Mouse (Mus musculus) hindbrain, embryonic 11.5 days (tissue): ENCODE measurements around the gene Acly. TPM values are rescaled to one million over a fixed set of nuclear protein-coding genes. Genes with fewer than 3 reads are reported as not detected.

Experiments used
- ATAC-seq: fragments of 200-750 bp; cut with Nextera tagmentation; 2 replicates; pipeline ENCODE4 v1.8.0; 2017; ENCODE audit warnings: mild to moderate bottlenecking, moderate TSS enrichment, moderate library complexity; ENCODE audit not compliant: low FRiP score
- DNase-seq: peaks from one replicate; pipeline ENCODE4 v3.0.0-alpha.2; 2015; ENCODE audit warnings: low spot score
- H3K27ac ChIP-seq: fragments of 300-500 bp; sonication (generic); 2 replicates; pipeline ENCODE4 v1.5.1; 2014; ENCODE audit warnings: mild to moderate bottlenecking, low read depth, low read length
- H3K27me3 ChIP-seq: fragments of 300-500 bp; sonication (generic); 2 replicates; pipeline ENCODE4 v1.6.1; 2014; ENCODE audit warnings: mild to moderate bottlenecking, low read length, moderate library complexity, mixed read lengths; ENCODE audit not compliant: control insufficient read depth, insufficient read depth
- H3K36me3 ChIP-seq: fragments of 300-500 bp; sonication (generic); 2 replicates; pipeline ENCODE4 v1.6.1; 2014; ENCODE audit warnings: mild to moderate bottlenecking, low read length, moderate library complexity, mixed read lengths; ENCODE audit not compliant: control insufficient read depth, insufficient read depth
- H3K4me1 ChIP-seq: fragments of 300-500 bp; sonication (generic); replicated peaks from 2 replicates; pipeline ENCODE4 v1.6.1; 2014; ENCODE audit warnings: low read length, mixed read lengths; ENCODE audit not compliant: control insufficient read depth, insufficient read depth
- H3K4me2 ChIP-seq: fragments of 300-500 bp; sonication (generic); replicated peaks from 2 replicates; pipeline ENCODE4 v1.6.1; 2014; ENCODE audit warnings: mild to moderate bottlenecking, low read depth, low read length
- H3K4me3 ChIP-seq: fragments of 300-500 bp; sonication (generic); 2 replicates; pipeline ENCODE4 v1.5.1; 2014; ENCODE audit warnings: low read depth, low read length
- H3K9ac ChIP-seq: fragments of 300-500 bp; sonication (generic); 2 replicates; pipeline ENCODE4 v1.6.1; 2014; ENCODE audit warnings: low read depth, low read length
- H3K9me3 ChIP-seq: fragments of 300-500 bp; sonication (generic); 2 replicates; pipeline ENCODE4 v1.6.1; 2016; ENCODE audit warnings: low read length; ENCODE audit not compliant: control insufficient read depth
- WGBS: fragments of 180-500 bp; shearing (Covaris S2); extraction: QIAGEN DNeasy Blood & Tissue Kit; methylation state at CpG from one replicate; pipeline ENCODE4 v1.1.7; 2014; 5-methylcytosine and 5-hydroxymethylcytosine counted together
- polyA plus RNA-seq: library from polyadenylated mRNA; unstranded; fragments of >200 nt; fragmentation: Nextera tagmentation; extraction: Ambion mirVana; gene quantifications from 2 replicates; pipeline ENCODE4 v1.2.1, GENCODE M21; 2014

Gene Acly
- polyA plus RNA-seq, 1 experiment from 2014 or later: 259 TPM

DNA sequence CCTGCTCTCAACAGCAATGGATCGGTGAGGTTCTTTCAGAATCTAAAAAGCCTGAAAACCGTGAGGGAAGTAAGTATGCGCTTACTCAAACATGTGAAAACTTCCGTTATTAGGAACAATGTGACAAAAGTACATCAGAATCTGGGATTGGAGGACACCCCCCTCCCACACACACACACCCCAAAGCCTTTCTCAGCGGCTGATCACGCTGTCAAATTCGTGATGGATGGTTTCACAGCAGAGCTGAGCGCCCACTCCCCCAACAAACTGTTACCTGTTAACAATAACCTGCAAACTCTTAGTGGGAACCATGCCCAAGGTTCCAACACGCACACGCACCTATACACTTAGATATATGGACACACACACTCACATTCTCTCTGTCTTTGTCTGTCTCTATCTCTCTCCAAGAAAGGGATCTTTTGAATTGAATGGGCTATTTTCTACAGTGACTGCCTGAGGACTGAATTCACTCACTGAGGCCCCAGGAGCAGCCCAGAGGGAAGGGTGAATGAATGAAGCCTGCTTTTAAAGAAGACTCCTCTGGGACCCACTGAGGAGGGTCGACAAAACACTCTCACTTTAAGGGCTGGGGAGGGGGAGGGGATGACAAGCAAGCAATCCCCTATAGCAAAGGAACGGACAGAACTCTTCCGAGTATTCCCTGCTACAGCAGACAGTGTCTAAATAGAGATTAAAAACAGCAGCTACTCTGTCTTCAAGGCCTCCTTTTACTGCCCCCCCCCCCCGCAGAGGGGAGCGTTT lies 1.6 kb downstream of the Acly start:
- H3K9me3 ChIP-seq: no peaks in the 10 kb centered on the region
- peak overlapping the region; percentile 92 for H3K4me3 ChIP-seq
- no peak for ATAC-seq
- peak overlapping the region; percentile 90; the same call in 1 of the 2 replicates for H3K27ac ChIP-seq
- peaks cover 10% of the 10 kb centered on the region for H3K4me1 ChIP-seq
- H3K36me3 ChIP-seq: peaks cover 11% of the 10 kb centered on the region
- peak overlapping the region; percentile 92 for H3K4me2 ChIP-seq
- WGBS: 5% methylated on average over 15 of the region's 15 CpGs
- DNase-seq: peak; percentile 52
- no peaks in the 10 kb centered on the region for H3K27me3 ChIP-seq
- H3K9ac ChIP-seq: peak overlapping the region; percentile 94

DNA sequence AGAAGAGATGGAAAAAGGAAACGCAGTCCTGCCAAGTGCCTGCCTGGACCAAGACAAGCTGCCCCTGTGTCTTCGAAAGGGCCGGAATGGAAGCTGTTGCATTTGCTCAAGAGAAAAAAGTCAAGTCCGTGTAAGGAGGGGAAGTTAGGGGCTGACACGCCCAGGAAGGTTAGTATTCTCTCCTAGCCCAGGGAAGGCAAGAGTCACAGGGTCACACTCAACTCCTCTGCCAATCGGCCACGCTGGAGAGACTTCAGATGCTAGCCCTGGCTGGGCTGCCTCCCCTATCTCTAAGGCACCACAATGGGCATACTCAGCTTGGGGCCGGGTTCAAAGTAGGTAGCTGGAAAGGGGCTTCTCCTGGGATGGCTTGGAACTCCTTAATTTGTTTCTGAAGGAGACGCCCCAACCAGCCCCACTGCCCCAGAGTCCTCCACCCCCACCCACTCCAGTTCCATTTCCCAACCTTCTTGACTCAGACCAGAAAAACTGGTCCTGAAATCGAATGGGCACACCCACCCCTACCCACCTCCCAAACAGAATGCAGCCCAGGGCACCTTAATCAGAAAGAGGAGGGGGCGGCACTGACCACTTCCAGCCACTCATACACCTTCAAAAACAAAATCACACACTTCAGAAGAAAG lies 2.7 kb downstream of the Acly start:
- H3K27me3 ChIP-seq: no peaks in the 10 kb centered on the region
- WGBS: 50% methylated on average over 11 of the region's 11 CpGs
- ATAC-seq (no peak), DNase-seq (no peak)
- H3K9me3 ChIP-seq: no peaks in the 10 kb centered on the region
- peaks cover 16% of the 10 kb centered on the region for H3K36me3 ChIP-seq
- no peak overlapping the region for H3K27ac ChIP-seq
- H3K9ac ChIP-seq: peak overlapping the region; percentile 94
- peak overlapping the region; percentile 92 for H3K4me2 ChIP-seq
- H3K4me3 ChIP-seq: peak overlapping the region; percentile 92
- H3K4me1 ChIP-seq: peaks cover 10% of the 10 kb centered on the region

DNA sequence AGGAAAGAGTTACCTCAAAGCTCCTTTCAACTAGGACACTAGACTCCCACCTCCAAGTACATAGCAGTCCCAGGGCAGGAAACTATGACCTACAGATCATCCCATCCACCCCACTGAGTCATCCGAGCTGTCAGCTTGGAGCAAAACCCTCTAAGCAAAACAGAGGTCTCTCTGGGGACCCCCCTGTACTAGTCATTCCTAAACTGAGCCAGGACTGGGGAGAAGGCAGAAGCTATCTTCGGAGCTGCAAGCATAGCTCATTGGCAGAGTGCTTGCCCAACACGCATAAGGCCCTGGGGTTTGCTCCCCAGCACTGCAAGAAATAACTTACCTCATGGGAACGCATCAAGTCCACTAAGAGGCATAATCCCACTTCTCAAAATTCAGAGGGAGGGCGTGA lies 3.4 kb downstream of the Acly start:
- ATAC-seq (no peak), DNase-seq (no peak)
- Histone ChIP-seq H3K9me3 (no peaks in the 10 kb centered on the region), H3K4me1 (peaks cover 10% of the 10 kb centered on the region), H3K4me2 (0 out of 2 replicates have a peak overlapping the region, but pooled peaks have one; percentile 92), H3K27ac (no peak overlapping the region), H3K36me3 (peaks cover 20% of the 10 kb centered on the region), H3K4me3 (no peak overlapping the region), H3K27me3 (no peaks in the 10 kb centered on the region), H3K9ac (no peak overlapping the region)
- 87% methylated on average over 5 of the region's 5 CpGs for WGBS

DNA sequence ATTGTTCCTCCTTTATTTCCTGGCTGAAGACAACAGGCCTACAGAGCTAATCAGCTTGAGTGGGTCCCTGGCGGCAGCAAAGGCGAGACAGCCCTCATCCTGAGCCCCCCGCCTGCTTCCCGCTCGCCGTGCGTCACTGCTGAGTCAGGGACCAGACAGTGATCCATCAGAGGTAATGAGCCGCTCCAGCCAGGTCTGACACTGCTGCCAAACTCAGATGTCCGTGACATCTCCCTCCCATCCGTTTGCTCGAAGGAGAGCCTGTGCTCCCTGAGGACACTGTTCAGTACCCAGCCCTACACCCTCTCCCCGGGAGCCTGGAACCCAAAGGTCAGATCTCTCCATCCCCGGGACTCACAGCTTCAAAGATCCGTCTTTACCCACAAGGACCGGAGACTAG lies 7.0 kb downstream of the Acly start:
- Histone ChIP-seq H3K4me3 (no peak overlapping the region), H3K9me3 (no peaks in the 10 kb centered on the region), H3K4me2 (no peak overlapping the region), H3K36me3 (peaks cover 21% of the 10 kb centered on the region), H3K27me3 (no peaks in the 10 kb centered on the region), H3K27ac (peak overlapping the region; percentile 54; the same call in 1 of the 2 replicates), H3K4me1 (peaks cover 8% of the 10 kb centered on the region), H3K9ac (no peak overlapping the region)
- WGBS: 68% methylated on average over 15 of the region's 15 CpGs
- ATAC-seq: no peak
- no peak for DNase-seq

DNA sequence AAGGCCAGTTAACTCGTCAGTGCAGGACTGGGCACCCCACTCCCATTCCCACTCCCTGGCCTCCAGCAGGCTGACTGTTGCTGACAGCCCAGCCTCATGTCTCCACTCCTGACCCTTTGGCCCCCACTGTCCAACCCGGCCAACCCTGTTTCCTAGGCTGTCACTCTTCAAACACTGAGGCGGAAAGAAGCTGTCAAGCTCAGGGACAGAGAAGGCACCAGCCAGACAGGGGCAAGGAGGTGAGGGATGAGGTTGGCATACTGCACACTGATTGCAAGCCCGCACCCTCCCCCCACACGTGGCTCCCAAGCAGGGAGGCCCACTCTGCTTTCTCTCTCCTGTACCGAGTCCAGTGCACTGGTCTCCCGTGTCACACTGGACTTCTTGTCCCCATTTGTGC lies 8.6 kb downstream of the Acly start:
- H3K36me3 ChIP-seq: peaks cover 27% of the 10 kb centered on the region
- H3K9me3 ChIP-seq: no peaks in the 10 kb centered on the region
- 80% methylated on average over 7 of the region's 7 CpGs for WGBS
- no peak overlapping the region for H3K9ac ChIP-seq
- H3K4me3 ChIP-seq: no peak overlapping the region
- H3K4me1 ChIP-seq: no peaks in the 10 kb centered on the region
- H3K4me2 ChIP-seq: no peak overlapping the region
- no peak overlapping the region for H3K27ac ChIP-seq
- no peaks in the 10 kb centered on the region for H3K27me3 ChIP-seq
- DNase-seq: no peak
- ATAC-seq: no peak

DNA sequence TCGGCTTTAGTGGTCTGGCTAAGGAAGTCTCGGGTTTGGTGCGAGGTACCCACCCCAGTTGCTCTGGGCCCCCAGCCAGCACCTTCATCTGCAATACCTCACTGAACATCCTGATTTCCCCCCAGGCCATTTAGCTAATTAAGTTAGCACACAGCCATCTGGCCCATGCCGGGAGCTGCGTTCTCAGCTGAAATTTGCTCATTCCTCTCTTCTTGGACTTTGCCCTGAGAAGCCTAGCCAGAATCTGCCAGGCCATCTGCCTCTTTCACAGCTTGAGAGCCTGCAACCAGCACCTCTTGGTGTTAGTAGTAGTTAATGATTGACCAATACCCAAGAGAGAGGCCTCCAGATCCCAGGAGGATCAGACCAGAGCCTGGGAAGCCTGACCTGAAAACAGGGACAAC lies 9.6 kb downstream of the Acly start:
- no peak overlapping the region for H3K27ac ChIP-seq
- no peaks in the 10 kb centered on the region for H3K27me3 ChIP-seq
- no peaks in the 10 kb centered on the region for H3K4me1 ChIP-seq
- peaks cover 30% of the 10 kb centered on the region for H3K36me3 ChIP-seq
- 72% methylated on average over 5 of the region's 5 CpGs for WGBS
- H3K9ac ChIP-seq: no peak overlapping the region
- H3K4me2 ChIP-seq: no peak overlapping the region
- no peak overlapping the region for H3K4me3 ChIP-seq
- DNase-seq (no peak), ATAC-seq (no peak)
- no peaks in the 10 kb centered on the region for H3K9me3 ChIP-seq

DNA sequence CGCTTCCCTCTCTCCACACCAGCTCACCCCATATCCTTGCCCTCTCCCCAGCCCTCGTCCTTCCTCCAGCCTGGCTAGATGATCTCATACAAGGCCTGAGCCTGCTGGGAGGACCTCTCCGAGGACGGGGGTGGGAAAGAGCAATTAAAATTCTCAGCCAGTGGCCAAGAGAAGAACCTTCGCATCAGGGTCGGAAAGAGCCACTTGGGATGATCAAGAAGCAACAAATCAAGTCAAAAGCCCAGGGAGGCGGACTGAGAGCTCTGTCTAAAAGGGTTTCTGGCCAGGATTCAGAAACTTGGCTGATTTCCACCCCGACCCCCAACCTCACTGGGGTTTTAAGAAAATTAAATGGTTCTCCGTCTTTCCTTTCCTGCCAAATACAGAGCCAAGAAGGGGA lies 11.5 kb downstream of the Acly start:
- DNase-seq: no peak
- Histone ChIP-seq H3K4me2 (no peak overlapping the region), H3K27ac (no peak overlapping the region), H3K9me3 (no peaks in the 10 kb centered on the region), H3K9ac (no peak overlapping the region), H3K36me3 (peaks cover 28% of the 10 kb centered on the region), H3K4me1 (no peaks in the 10 kb centered on the region), H3K27me3 (no peaks in the 10 kb centered on the region), H3K4me3 (no peak overlapping the region)
- no peak for ATAC-seq
- WGBS: 89% methylated on average over 9 of the region's 9 CpGs

DNA sequence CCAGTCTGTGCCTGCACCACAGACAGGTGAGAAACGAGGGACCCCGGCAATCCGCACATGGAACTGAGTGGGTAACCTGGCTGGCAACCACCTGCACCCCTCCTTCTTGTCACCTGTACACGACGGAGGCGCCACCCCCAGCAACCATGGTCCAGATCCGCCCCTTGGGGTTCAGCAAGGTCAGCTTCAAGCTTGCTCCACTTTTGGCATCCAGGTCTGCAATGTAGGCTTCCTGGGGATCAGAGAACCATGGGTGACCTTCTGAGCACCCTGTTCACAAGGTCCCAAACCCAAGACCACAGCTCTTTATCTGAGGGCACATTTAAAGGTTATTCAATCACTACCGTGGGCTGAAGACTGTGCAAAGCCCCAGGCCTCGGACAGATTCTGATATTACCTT lies 12.0 kb downstream of the Acly start:
- no peak overlapping the region for H3K4me2 ChIP-seq
- no peak for DNase-seq
- 92% methylated on average over 9 of the region's 9 CpGs for WGBS

DNA sequence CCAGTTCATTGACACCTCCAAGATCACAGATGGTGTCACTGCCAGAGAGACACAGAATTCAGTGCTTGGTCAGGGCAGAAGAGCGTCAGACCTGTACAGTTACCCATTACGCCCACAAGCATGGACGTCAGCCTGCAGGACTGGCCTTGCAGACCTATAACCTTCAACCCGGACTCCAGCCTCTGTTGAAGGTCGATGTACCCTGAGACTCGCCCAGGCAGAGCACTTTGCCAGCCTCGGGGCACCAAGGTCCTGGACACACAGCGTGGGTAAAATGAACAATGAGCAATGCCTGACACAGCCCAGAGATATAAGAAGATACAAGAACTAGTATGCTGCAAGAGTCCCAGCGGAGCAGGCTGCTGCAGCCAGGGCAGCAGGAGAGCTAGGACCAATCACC lies 12.7 kb downstream of the Acly start:
- Histone ChIP-seq H3K36me3 (peaks cover 25% of the 10 kb centered on the region), H3K9ac (no peak overlapping the region), H3K4me2 (no peak overlapping the region), H3K27ac (no peak overlapping the region), H3K9me3 (no peaks in the 10 kb centered on the region), H3K27me3 (no peaks in the 10 kb centered on the region), H3K4me3 (no peak overlapping the region), H3K4me1 (no peaks in the 10 kb centered on the region)
- DNase-seq (no peak), ATAC-seq (no peak)
- WGBS: 93% methylated on average over 9 of the region's 9 CpGs

More for the DNA sequence above, 12.0 kb downstream of the Acly start:
- Histone ChIP-seq H3K4me3 (no peak overlapping the region), H3K27me3 (no peaks in the 10 kb centered on the region), H3K27ac (no peak overlapping the region), H3K9ac (no peak overlapping the region), H3K4me1 (no peaks in the 10 kb centered on the region), H3K9me3 (no peaks in the 10 kb centered on the region), H3K36me3 (peaks cover 25% of the 10 kb centered on the region)
- no peak for ATAC-seq
